Mouse (Mus musculus): ENCODE measurements around the gene Setd7. TPM values are rescaled to one million over a fixed set of nuclear protein-coding genes. Genes with fewer than 3 reads are reported as not detected.

Setd7 gene
- total RNA-seq, 2 experiments from 2014 or later: 151 to 156 TPM

DNA sequence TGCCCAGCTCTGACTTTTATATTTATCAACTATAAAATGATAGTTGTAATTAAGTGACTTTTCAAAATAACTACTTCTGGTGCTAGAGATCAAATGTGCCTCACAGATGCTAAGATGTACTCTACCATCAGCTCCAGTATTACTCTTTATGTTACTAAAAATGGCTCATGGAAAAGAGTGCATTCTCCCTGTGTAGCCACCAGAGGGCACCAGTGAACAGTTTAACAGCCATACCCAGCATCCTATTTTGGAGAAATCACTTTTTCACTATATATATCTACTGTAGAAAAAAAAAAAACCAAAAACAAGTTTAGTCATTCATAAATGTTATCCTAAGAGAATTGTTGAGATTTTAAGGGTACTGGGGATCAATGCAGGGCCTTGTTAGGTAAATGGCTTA, 79.6 kb downstream of the Setd7 start:
- peak; percentile 51 for DNase-seq (ENCODE audit: low spot score)

DNA sequence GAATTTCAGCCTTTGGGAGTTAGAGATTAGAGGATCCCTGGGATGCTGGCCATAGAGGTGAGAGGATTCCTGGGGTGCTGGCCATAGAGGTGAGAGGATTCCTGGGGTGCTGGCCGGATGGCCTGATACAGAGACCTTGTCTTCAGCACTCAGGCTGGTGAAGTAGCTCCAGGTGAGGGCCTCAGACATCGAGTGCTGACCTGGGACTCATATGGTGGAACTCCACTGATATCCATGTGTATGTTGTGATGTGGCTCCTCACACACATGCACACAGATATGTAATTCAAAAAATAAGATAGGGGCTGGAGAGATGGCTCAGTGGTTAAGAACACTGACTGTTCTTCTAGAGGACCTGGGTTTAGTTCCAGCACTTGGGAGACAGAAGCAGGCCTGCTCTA, 80.8 kb downstream of the Setd7 start:
- no peak for DNase-seq (ENCODE audit: low spot score)

GRCm38 (mm10) chr3:51475706-51476105, 85.0 kb downstream of the Setd7 start:
- no peak for DNase-seq (ENCODE audit: low spot score)

DNA sequence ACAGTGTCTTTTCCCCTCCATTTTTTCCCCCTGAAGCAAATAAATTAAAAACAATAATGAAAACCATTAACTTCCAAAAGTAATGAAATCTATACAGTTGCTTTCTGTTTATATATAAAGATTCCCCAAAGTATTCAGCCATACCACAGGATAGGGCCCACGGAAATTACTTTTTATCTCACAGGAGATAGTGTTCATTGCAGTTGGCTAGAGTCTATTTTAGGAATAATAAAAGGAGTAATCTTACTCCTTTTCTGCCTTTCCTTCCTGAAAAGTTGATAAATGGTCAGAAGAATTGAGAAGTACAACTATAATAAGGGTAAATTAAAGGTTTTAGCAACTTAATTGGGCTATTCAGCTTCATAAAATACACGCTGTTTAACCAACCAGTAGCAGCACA, 92.1 kb downstream of the Setd7 start:
- DNase-seq (ENCODE audit: low spot score): no peak

Other genes with a start within 250 kb of the Setd7 start
- 10 to 100 TPM; 38.5 to 43.6 TPM for gene Elf2, start 220.2 kb downstream of the Setd7 start, total RNA-seq (2021)
- gene Mgarp, start 164.1 kb downstream of the Setd7 start, total RNA-seq (2021): under 1 TPM in 1 of 2 experiments, not detected in 1; 0.25 TPM
- gene Ndufc1, start 151.9 kb downstream of the Setd7 start, total RNA-seq (2021): 1,000 to 10,000 TPM in 1 of 2 experiments, 100 to 1,000 TPM in 1; 945 to 1,002 TPM
- 10 to 100 TPM; 40.4 to 47.5 TPM for gene Naa15, start 145.7 kb downstream of the Setd7 start, total RNA-seq (2021)
- 1 to 10 TPM; 6.6 to 7.9 TPM for gene Rab33b, start 77.0 kb downstream of the Setd7 start, total RNA-seq (2021)
- under 1 TPM in 1 of 2 experiments, not detected in 1; 0.37 TPM for gene Mgst2, start 99.5 kb upstream of the Setd7 start, total RNA-seq (2021)